Mouse (Mus musculus) embryonic facial prominence, embryonic 11.5 days (tissue): ENCODE results near the gene Tgfbr1. TPM values are rescaled to one million over a fixed set of nuclear protein-coding genes. Genes with fewer than 3 reads are reported as not detected.

Source experiments
- ATAC-seq: fragments of 200-750 bp; cut with Nextera tagmentation; replicated peaks from 2 replicates; pipeline ENCODE4 v1.8.0; 2017; ENCODE audit warnings: low read depth; ENCODE audit not compliant: insufficient number of reproducible peaks, low FRiP score, low TSS enrichment
- DNase-seq: peaks from one replicate; pipeline ENCODE4 v3.0.0-alpha.2; 2015; ENCODE audit warnings: low spot score
- H3K27ac ChIP-seq: fragments of 300-500 bp; sonication (generic); replicated peaks from 2 replicates; pipeline ENCODE4 v1.5.1; 2014; ENCODE audit warnings: mild to moderate bottlenecking, low read depth, low read length, control low read depth
- H3K27me3 ChIP-seq: fragments of 300-500 bp; sonication (generic); 2 replicates; pipeline ENCODE4 v1.6.1; 2014; ENCODE audit warnings: mild to moderate bottlenecking, low read length, moderate library complexity, mixed read lengths; ENCODE audit not compliant: control insufficient read depth, insufficient read depth
- H3K36me3 ChIP-seq: fragments of 300-500 bp; sonication (generic); replicated peaks from 2 replicates; pipeline ENCODE4 v1.6.1; 2014; ENCODE audit warnings: low read depth, mild to moderate bottlenecking, low read length, moderate library complexity, mixed read lengths; ENCODE audit not compliant: control insufficient read depth, insufficient read depth
- H3K4me1 ChIP-seq: fragments of 300-500 bp; sonication (generic); 2 replicates; pipeline ENCODE4 v1.6.1; 2014; ENCODE audit warnings: low read length, mixed read lengths; ENCODE audit not compliant: control insufficient read depth, insufficient read depth
- H3K4me2 ChIP-seq: fragments of 300-500 bp; sonication (generic); 2 replicates; pipeline ENCODE4 v1.6.1; 2014; ENCODE audit warnings: low read depth, mild to moderate bottlenecking, control low read depth, low read length, moderate library complexity
- H3K4me3 ChIP-seq: fragments of 300-500 bp; sonication (generic); 2 replicates; pipeline ENCODE4 v1.5.1; 2014; ENCODE audit warnings: low read depth, low read length, control low read depth
- H3K9ac ChIP-seq: fragments of 300-500 bp; sonication (generic); replicated peaks from 2 replicates; pipeline ENCODE4 v1.6.1; 2014; ENCODE audit warnings: mild to moderate bottlenecking, control low read depth, low read length
- H3K9me3 ChIP-seq: fragments of 300-500 bp; sonication (generic); replicated peaks from 2 replicates; pipeline ENCODE4 v1.6.1; 2016; ENCODE audit warnings: mild to moderate bottlenecking, low read length, inconsistent platforms, mixed read lengths; ENCODE audit not compliant: control insufficient read depth
- WGBS: fragments of 180-500 bp; shearing (Covaris S2); extraction: QIAGEN DNeasy Blood & Tissue Kit; methylation state at CpG from one replicate; pipeline ENCODE4 v1.1.7; 2014; 5-methylcytosine and 5-hydroxymethylcytosine counted together
- polyA plus RNA-seq: library from polyadenylated mRNA; unstranded; fragments of >200 nt; fragmentation: Nextera tagmentation; extraction: Ambion mirVana; gene quantifications from 2 replicates; pipeline ENCODE4 v1.2.1, GENCODE M21; 2014

Gene Tgfbr1
- polyA plus RNA-seq, 1 experiment from 2014 or later: 111 TPM

- H3K9me3 ChIP-seq: no peaks in the 10 kb centered on the region
- no peak overlapping the region for H3K9ac ChIP-seq
- DNase-seq (peak; percentile 26), ATAC-seq (no peak)
- H3K27ac ChIP-seq: no peak overlapping the region
- no peaks in the 10 kb centered on the region for H3K27me3 ChIP-seq
- WGBS: 50% methylated on average over 6 of the region's 6 CpGs
- no peak overlapping the region for H3K4me2 ChIP-seq
- H3K36me3 ChIP-seq: no peaks in the 10 kb centered on the region
- no peaks in the 10 kb centered on the region for H3K4me1 ChIP-seq
- no peak overlapping the region for H3K4me3 ChIP-seq
Observed at GRCm38 (mm10) chr4:47430557-47430956, 77.5 kb downstream of the Tgfbr1 start.

- Histone ChIP-seq H3K36me3 (no peaks in the 10 kb centered on the region), H3K27ac (no peak overlapping the region), H3K9ac (no peak overlapping the region), H3K4me3 (no peak overlapping the region), H3K9me3 (no peaks in the 10 kb centered on the region), H3K4me1 (no peaks in the 10 kb centered on the region), H3K27me3 (no peaks in the 10 kb centered on the region), H3K4me2 (no peak overlapping the region)
- WGBS: 87% methylated on average over 5 of the region's 5 CpGs
- no peak for DNase-seq
- ATAC-seq: no peak
Observed at GRCm38 (mm10) chr4:47431081-47431480, 78.1 kb downstream of the Tgfbr1 start.

- 85% methylated on average over 7 of the region's 7 CpGs for WGBS
- Histone ChIP-seq H3K4me3 (no peak overlapping the region), H3K9ac (no peak overlapping the region), H3K9me3 (no peaks in the 10 kb centered on the region), H3K4me2 (no peak overlapping the region), H3K27me3 (no peaks in the 10 kb centered on the region), H3K4me1 (no peaks in the 10 kb centered on the region), H3K36me3 (no peaks in the 10 kb centered on the region), H3K27ac (no peak overlapping the region)
- ATAC-seq (no peak), DNase-seq (no peak)
Observed at GRCm38 (mm10) chr4:47432766-47433165, 79.7 kb downstream of the Tgfbr1 start.

- H3K9ac ChIP-seq: no peak overlapping the region
- no peak for ATAC-seq
- H3K27me3 ChIP-seq: no peaks in the 10 kb centered on the region
- no peaks in the 10 kb centered on the region for H3K9me3 ChIP-seq
- DNase-seq: no peak
- no peak overlapping the region for H3K27ac ChIP-seq
- no peaks in the 10 kb centered on the region for H3K36me3 ChIP-seq
- 71% methylated on average over 12 of the region's 12 CpGs for WGBS
- H3K4me1 ChIP-seq: no peaks in the 10 kb centered on the region
- H3K4me3 ChIP-seq: no peak overlapping the region
- H3K4me2 ChIP-seq: no peak overlapping the region
Observed at GRCm38 (mm10) chr4:47435131-47435530, 82.1 kb downstream of the Tgfbr1 start.

- Histone ChIP-seq H3K9me3 (no peaks in the 10 kb centered on the region), H3K9ac (no peak overlapping the region), H3K27me3 (no peaks in the 10 kb centered on the region), H3K27ac (no peak overlapping the region), H3K4me3 (no peak overlapping the region), H3K36me3 (no peaks in the 10 kb centered on the region), H3K4me2 (no peak overlapping the region), H3K4me1 (no peaks in the 10 kb centered on the region)
- WGBS: 79% methylated on average over 28 of the region's 28 CpGs
- ATAC-seq (no peak), DNase-seq (no peak)
Observed at GRCm38 (mm10) chr4:47435566-47436360, 82.7 kb downstream of the Tgfbr1 start.

GRCm38 (mm10) chr4:47437365-47438340 lies 84.6 kb downstream of the Tgfbr1 start:
- Histone ChIP-seq H3K4me1 (no peaks in the 10 kb centered on the region), H3K27me3 (no peaks in the 10 kb centered on the region), H3K36me3 (no peaks in the 10 kb centered on the region), H3K4me2 (peak overlapping the region; percentile 51), H3K9ac (peak overlapping the region; percentile 67), H3K9me3 (no peaks in the 10 kb centered on the region), H3K4me3 (peak overlapping the region; percentile 33), H3K27ac (no peak overlapping the region)
- ATAC-seq (peak; percentile 79), DNase-seq (peak; percentile 97)
- under 1% methylated on average over 33 of the region's 33 CpGs for WGBS

GRCm38 (mm10) chr4:47438956-47439355 lies 85.9 kb downstream of the Tgfbr1 start:
- no peak overlapping the region for H3K4me2 ChIP-seq
- no peak overlapping the region for H3K27ac ChIP-seq
- 77% methylated on average over 6 of the region's 6 CpGs for WGBS
- H3K9ac ChIP-seq: no peak overlapping the region
- ATAC-seq (no peak), DNase-seq (no peak)
- H3K36me3 ChIP-seq: no peaks in the 10 kb centered on the region
- H3K4me3 ChIP-seq: no peak overlapping the region
- no peaks in the 10 kb centered on the region for H3K4me1 ChIP-seq
- H3K9me3 ChIP-seq: no peaks in the 10 kb centered on the region
- H3K27me3 ChIP-seq: no peaks in the 10 kb centered on the region

- Histone ChIP-seq H3K4me2 (no peak overlapping the region), H3K36me3 (no peaks in the 10 kb centered on the region), H3K4me3 (no peak overlapping the region), H3K27me3 (no peaks in the 10 kb centered on the region), H3K4me1 (no peaks in the 10 kb centered on the region), H3K27ac (no peak overlapping the region), H3K9ac (no peak overlapping the region), H3K9me3 (no peaks in the 10 kb centered on the region)
- ATAC-seq (no peak), DNase-seq (no peak)
- 92% methylated on average over 11 of the region's 11 CpGs for WGBS
Observed at GRCm38 (mm10) chr4:47440951-47441350, 87.9 kb downstream of the Tgfbr1 start.
